Mouse (Mus musculus) erythroblast, embryonic 14.5 days (primary cell): ENCODE results near the gene Gm13420.

Source experiments
- GATA1 ChIP-seq: IDR thresholded peaks from 2 replicates; pipeline ENCODE4 v1.6.1; 2012; ENCODE audit warnings: low read length, inconsistent platforms, mixed read lengths
- TAL1 ChIP-seq: IDR thresholded peaks from 3 replicates; pipeline ENCODE4 v1.6.1; 2012; ENCODE audit warnings: low read length, inconsistent platforms, mixed read lengths

GRCm38 (mm10) chr2:29718581-29718980, 32.9 kb downstream of the Gm13420 start:
- TF ChIP-seq TAL1 (no peak), GATA1 (no peak)
